Mouse (Mus musculus): ENCODE measurements around the gene Mtmr14. TPM values are rescaled to one million over a fixed set of nuclear protein-coding genes. Genes with fewer than 3 reads are reported as not detected.

The Mtmr14 gene
- total RNA-seq (2023), result 10 to 100 TPM; 48.3 to 50.3 TPM

DNA sequence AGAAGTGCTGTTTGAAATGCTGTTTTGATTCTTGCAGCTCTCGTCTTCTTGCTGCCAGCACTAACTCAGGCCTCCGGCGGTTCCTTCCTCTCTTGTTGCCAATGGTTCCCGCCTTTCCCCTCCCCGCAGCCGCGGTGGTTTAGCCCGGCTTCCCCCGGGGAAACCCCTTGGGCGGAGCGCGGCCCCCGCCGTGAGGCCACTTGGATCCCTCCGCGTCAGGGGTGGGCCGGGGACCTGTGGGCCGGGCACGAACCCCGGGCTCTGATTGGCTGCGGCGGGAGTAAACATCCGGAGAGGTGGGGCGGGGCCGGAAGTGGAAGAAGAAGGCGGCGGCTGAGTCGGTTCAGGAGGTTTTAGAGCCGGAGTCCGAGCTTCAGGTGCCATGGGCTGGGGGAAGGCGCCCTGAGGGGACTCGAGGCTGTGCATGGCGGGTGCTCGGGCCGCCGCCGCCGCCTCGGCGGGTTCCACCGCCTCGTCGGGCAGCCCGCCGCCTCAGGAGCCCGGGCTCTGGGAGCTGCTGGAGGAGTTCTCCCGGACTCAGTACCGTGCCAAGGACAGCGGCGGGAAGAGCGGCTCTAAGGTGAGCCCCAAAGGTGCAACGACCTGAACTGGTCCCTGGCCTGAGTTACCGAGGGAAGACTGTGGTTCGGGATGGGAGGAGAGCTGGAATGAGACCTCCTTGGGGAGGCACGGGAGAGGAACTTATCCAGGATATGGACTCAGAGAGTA, at the start of gene Mtmr14:
TSS of gene Mtmr14 (plus strand) at position 302 of the 729 bp plus-strand sequence.

GRCm38 (mm10) chr6:113194841-113195595, 42.6 kb upstream of the Mtmr14 start, which contains the start of gene Lhfpl4:
Gene Lhfpl4, minus strand, starts transcription at chr6:113195384.

DNA sequence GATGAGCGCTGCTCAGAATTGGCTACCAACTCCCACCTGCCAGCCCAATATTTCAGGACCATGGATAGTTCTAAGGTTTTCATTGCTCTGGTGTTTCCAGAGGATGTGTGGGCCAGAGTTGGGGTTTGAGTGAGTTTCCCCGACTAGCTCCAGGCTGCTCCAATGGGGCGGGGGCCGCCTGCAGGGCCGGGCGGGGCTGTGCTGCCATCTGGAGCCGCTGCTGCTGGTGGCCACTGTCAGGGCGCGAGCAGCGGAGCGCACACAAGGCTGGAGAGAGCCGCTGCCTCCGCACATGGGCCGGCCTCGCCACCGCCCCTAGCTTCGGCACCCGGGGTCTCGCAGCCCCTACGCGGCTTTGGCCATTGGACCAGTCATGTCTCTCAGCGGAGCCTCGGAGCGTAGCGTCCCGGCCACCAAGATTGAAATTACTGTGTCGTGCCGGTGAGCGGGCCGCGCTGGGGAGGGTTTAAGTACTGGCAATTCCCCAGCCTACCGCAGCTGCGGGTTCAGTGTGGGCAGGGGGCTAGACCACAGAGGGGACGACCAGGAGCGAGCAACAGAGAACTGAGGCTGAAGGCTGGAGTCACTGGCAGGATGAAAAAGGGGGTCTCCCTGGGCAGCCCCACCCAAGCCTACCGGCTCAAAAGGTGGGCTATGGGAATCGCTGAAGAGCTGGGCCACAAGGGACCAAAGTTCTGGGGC, 44.6 kb downstream of the Mtmr14 start, which contains the start of gene Cpne9:
TSS of gene Cpne9 (plus strand) at position 207 of the 702 bp plus-strand sequence.

GRCm38 (mm10) chr6:113306986-113307349, 69.3 kb downstream of the Mtmr14 start, which contains the start of gene Brpf1:
Gene Brpf1, plus strand, starts transcription at chr6:113307137.

DNA sequence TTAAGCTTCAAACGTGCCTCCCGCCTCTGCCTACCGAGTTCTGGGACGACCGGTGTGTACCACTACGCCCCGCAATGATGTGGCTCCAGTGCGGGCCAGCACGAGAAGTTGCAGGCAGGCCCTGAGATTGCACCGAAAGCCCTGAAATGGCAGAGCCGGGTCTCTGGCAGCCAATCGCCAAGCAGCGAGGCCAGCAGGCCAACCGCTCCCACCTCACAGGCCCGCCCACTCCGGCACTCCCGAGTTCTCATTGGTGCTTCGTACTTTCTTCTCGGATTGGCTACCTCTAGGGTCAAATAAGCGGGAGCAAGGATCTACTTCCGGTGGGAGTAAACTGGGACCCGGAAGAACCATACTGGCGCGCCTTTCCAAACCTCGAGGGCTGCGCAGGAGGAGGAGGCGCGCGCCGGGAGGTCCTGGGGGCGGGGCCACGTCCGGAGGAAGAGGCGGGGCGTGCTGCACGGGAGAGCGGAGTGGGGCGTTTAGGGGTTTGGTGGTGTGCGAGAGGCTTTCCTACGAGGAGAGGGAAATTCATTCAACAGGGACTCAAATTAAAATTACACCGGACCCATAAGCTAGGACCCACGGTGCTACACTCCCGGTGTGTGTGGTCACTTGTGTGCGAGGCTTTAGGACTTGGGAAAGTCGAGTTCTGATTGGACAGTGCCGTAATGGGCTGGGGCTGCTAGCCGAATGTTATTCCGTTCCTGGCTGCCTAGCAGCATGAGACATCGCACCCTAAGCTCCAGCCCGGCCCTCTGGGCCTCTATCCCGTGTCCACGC, 89.1 kb downstream of the Mtmr14 start, which contains the start of gene Ogg1:
TSS of gene Ogg1 (plus strand) at position 440 of the 783 bp plus-strand sequence.

Other genes with a start within 250 kb of the Mtmr14 start
- gene Thumpd3, start 191.6 kb upstream of the Mtmr14 start, total RNA-seq (2023), result 10 to 100 TPM; 17.9 to 18.4 TPM
- gene Setd5, start 160.5 kb upstream of the Mtmr14 start, total RNA-seq (2023), result 10 to 100 TPM; 73.3 to 75.8 TPM
- gene Lhfpl4, start 42.5 kb upstream of the Mtmr14 start, total RNA-seq (2023), result 1 to 10 TPM in 1 of 2 experiments, not detected in 1; 1.3 TPM
- 1 to 10 TPM in 1 of 2 experiments, under 1 TPM in 1; 0.57 to 1.6 TPM for gene Cpne9, start 44.5 kb downstream of the Mtmr14 start, total RNA-seq (2023)
- 100 to 1,000 TPM; 110 to 113 TPM for gene Brpf1, start 69.3 kb downstream of the Mtmr14 start, total RNA-seq (2023)
- gene Ogg1, start 89.1 kb downstream of the Mtmr14 start, total RNA-seq (2023), result 10 to 100 TPM; 10.9 to 11.4 TPM
- 10 to 100 TPM; 32.5 to 35.2 TPM for gene Camk1, start 106.1 kb downstream of the Mtmr14 start, total RNA-seq (2023)
- gene Tada3, start 140.0 kb downstream of the Mtmr14 start, total RNA-seq (2023), result 10 to 100 TPM; 24.6 to 27.1 TPM
- 100 to 1,000 TPM; 474 to 514 TPM for gene Arpc4, start 140.3 kb downstream of the Mtmr14 start, total RNA-seq (2023)
- 10 to 100 TPM; 34.3 to 35.3 TPM for gene Ttll3, start 151.4 kb downstream of the Mtmr14 start, total RNA-seq (2023)
- 1 to 10 TPM; 3.1 to 3.7 TPM for gene Rpusd3, start 181.5 kb downstream of the Mtmr14 start, total RNA-seq (2023)
- not detected for gene Cidec, start 197.9 kb downstream of the Mtmr14 start, total RNA-seq (2023)
- gene Jagn1, start 204.7 kb downstream of the Mtmr14 start, total RNA-seq (2023), result 10 to 100 TPM; 10.6 to 11.6 TPM
- gene Il17re, start 220.6 kb downstream of the Mtmr14 start, total RNA-seq (2023), result not detected
- not detected for gene Il17rc, start 233.6 kb downstream of the Mtmr14 start, total RNA-seq (2023)
- 1 to 10 TPM; 2.6 to 3.2 TPM for gene Creld1, start 245.5 kb downstream of the Mtmr14 start, total RNA-seq (2023)

All from neutrophil, adult 59 days (primary cell).